Mouse (Mus musculus) small intestine, adult 2 months (tissue): ENCODE data around the gene Adgrg1. TPM values are rescaled to one million over a fixed set of nuclear protein-coding genes. Genes with fewer than 3 reads are reported as not detected.

ENCODE experiments used
- H3K27ac ChIP-seq: fragments of 200-500 bp; 2 replicates; pipeline ENCODE4 v1.5.1; 2012; ENCODE audit warnings: low read depth, low read length, control low read depth, inconsistent platforms; ENCODE audit not compliant: insufficient read depth
- H3K27me3 ChIP-seq: fragments of 200-500 bp; 2 replicates; pipeline ENCODE4 v1.6.1; 2012; ENCODE audit warnings: mild to moderate bottlenecking, moderate library complexity, low read length, inconsistent platforms; ENCODE audit not compliant: control insufficient read depth, insufficient read depth
- H3K36me3 ChIP-seq: fragments of 200-500 bp; 2 replicates; pipeline ENCODE4 v1.6.1; 2012; ENCODE audit warnings: mild to moderate bottlenecking, low read length, control low read depth, inconsistent platforms; ENCODE audit not compliant: control insufficient read depth, insufficient read depth
- H3K4me1 ChIP-seq: fragments of 200-500 bp; 2 replicates; pipeline ENCODE4 v1.6.1; 2012; ENCODE audit warnings: low read length, inconsistent platforms, mixed read lengths; ENCODE audit not compliant: control insufficient read depth, insufficient read depth, insufficient read length
- H3K4me3 ChIP-seq: fragments of 200-500 bp; 2 replicates; pipeline ENCODE4 v1.5.1; 2012; ENCODE audit warnings: low read depth, mild to moderate bottlenecking, control low read depth, inconsistent platforms, low read length, moderate library complexity
- CTCF ChIP-seq: fragments of 200-500 bp; IDR thresholded peaks from 2 replicates; pipeline ENCODE4 v1.5.1; 2012; ENCODE audit warnings: low read depth, mild to moderate bottlenecking, control low read depth, inconsistent platforms, low read length, moderate library complexity, mixed read lengths; ENCODE audit not compliant: insufficient replicate concordance, insufficient read length; ENCODE audit errors: extremely low read depth
- POLR2A ChIP-seq: fragments of 200-500 bp; IDR thresholded peaks from 2 replicates; pipeline ENCODE4 v1.6.1; 2012; ENCODE audit warnings: low read depth, mild to moderate bottlenecking, control low read depth, inconsistent platforms, low read length, moderate library complexity
- WGBS: fragments of 180-500 bp; shearing (Covaris S2); methylation state at CpG from one replicate; pipeline ENCODE4 v1.1.7; 2018; 5-methylcytosine and 5-hydroxymethylcytosine counted together
- polyA plus RNA-seq: library from polyadenylated mRNA; depleted of rRNA; stranded (reverse); fragments of >200 nt; gene quantifications from 2 replicates; pipeline ENCODE4 v1.2.3, GENCODE M21; 2012; rRNA removed

Gene Adgrg1
- polyA plus RNA-seq, 1 experiment: 32.3 TPM

GRCm38 (mm10) chr8:95054438-95054837 lies 79.9 kb downstream of the Adgrg1 start:
- no peaks in the 10 kb centered on the region for H3K36me3 ChIP-seq
- WGBS: 46% methylated on average over 6 of the region's 6 CpGs
- no peaks in the 10 kb centered on the region for H3K4me1 ChIP-seq
- H3K27me3 ChIP-seq: no peaks in the 10 kb centered on the region
- TF ChIP-seq CTCF: no peak
- TF ChIP-seq POLR2A: no peak
- H3K4me3 ChIP-seq: no peak overlapping the region
- H3K27ac ChIP-seq: no peak overlapping the region

GRCm38 (mm10) chr8:95054927-95055510 lies 80.5 kb downstream of the Adgrg1 start, which contains the start of gene Drc7:
Gene Drc7 (plus strand): TSS chr8:95055103.
- H3K36me3 ChIP-seq: no peaks in the 10 kb centered on the region
- no peak within 1 kb of the TSS for H3K4me3 ChIP-seq
- no peaks in the 10 kb centered on the region for H3K27me3 ChIP-seq
- 23% methylated on average over 2 of the region's 2 CpGs for whole genome bisulfite sequencing
- no peak within 1 kb of the TSS for H3K27ac ChIP-seq
- TF ChIP-seq CTCF: no peak
- no peak for TF ChIP-seq POLR2A
- no peaks in the 10 kb centered on the region for H3K4me1 ChIP-seq

- 67% methylated on average over 5 of the region's 5 CpGs for WGBS
- H3K4me1 ChIP-seq: no peaks in the 10 kb centered on the region
- no peak for TF ChIP-seq CTCF
- no peak for TF ChIP-seq POLR2A
Measured at GRCm38 (mm10) chr8:95056414-95056813, 81.9 kb downstream of the Adgrg1 start.

GRCm38 (mm10) chr8:95058661-95059060 lies 84.1 kb downstream of the Adgrg1 start:
- Histone ChIP-seq H3K4me1 (no peaks in the 10 kb centered on the region), H3K4me3 (no peak overlapping the region), H3K27ac (no peak overlapping the region), H3K36me3 (no peaks in the 10 kb centered on the region), H3K27me3 (no peaks in the 10 kb centered on the region)
- 68% methylated on average over 6 of the region's 6 CpGs for WGBS
- no peak for TF ChIP-seq CTCF
- TF ChIP-seq POLR2A: no peak

More at GRCm38 (mm10) chr8:95056414-95056813, 81.9 kb downstream of the Adgrg1 start:
- H3K27ac ChIP-seq: no peak overlapping the region
- no peaks in the 10 kb centered on the region for H3K36me3 ChIP-seq
- no peak overlapping the region for H3K4me3 ChIP-seq
- H3K27me3 ChIP-seq: no peaks in the 10 kb centered on the region

GRCm38 (mm10) chr8:95059812-95060533 lies 85.4 kb downstream of the Adgrg1 start:
- 55% methylated on average over 6 of the region's 6 CpGs for WGBS
- TF ChIP-seq CTCF (no peak), POLR2A (no peak)
- H3K27ac ChIP-seq: no peak overlapping the region
- H3K4me1 ChIP-seq: no peaks in the 10 kb centered on the region
- H3K4me3 ChIP-seq: no peak overlapping the region
- H3K36me3 ChIP-seq: no peaks in the 10 kb centered on the region
- no peaks in the 10 kb centered on the region for H3K27me3 ChIP-seq

Other genes starting within 250 kb of the Adgrg1 start
- 4.2 and 6.5 TPM in 2 replicates for gene Ccl22, start 229.2 kb upstream of the Adgrg1 start, polyA plus RNA-seq
- gene Cx3cl1, start 202.7 kb upstream of the Adgrg1 start, polyA plus RNA-seq: 55.9 and 160 TPM in 2 replicates
- gene Ccl17, start 164.3 kb upstream of the Adgrg1 start, polyA plus RNA-seq: 0.62 and 0.94 TPM in 2 replicates
- gene Coq9, start 136.4 kb upstream of the Adgrg1 start, polyA plus RNA-seq: 154 and 238 TPM in 2 replicates
- gene Ciapin1, start 136.4 kb upstream of the Adgrg1 start, polyA plus RNA-seq: 16.7 and 32.0 TPM in 2 replicates
- 32.3 and 57.1 TPM in 2 replicates for gene Polr2c, start 117.3 kb upstream of the Adgrg1 start, polyA plus RNA-seq
- gene Dok4, start 98.4 kb upstream of the Adgrg1 start, polyA plus RNA-seq: 58.8 and 156 TPM in 2 replicates
- 8.1 TPM in 2 replicates for gene Ccdc102a, start 56.7 kb upstream of the Adgrg1 start, polyA plus RNA-seq
- 10.2 and 15.4 TPM in 2 replicates for gene Adgrg5, start 51.1 kb upstream of the Adgrg1 start, polyA plus RNA-seq
- gene Adgrg3, start 42.9 kb downstream of the Adgrg1 start, polyA plus RNA-seq: 3.5 and 7.6 TPM in 2 replicates
- gene Drc7, start 80.4 kb downstream of the Adgrg1 start, polyA plus RNA-seq: not detected in 2 replicates
- 7.9 and 17.7 TPM in 2 replicates for gene Katnb1, start 106.4 kb downstream of the Adgrg1 start, polyA plus RNA-seq
- gene Kifc3, start 228.1 kb downstream of the Adgrg1 start, polyA plus RNA-seq: 35.0 and 64.7 TPM in 2 replicates